Mouse (Mus musculus): ENCODE data around the gene Nfia.

Nfia gene

DNA sequence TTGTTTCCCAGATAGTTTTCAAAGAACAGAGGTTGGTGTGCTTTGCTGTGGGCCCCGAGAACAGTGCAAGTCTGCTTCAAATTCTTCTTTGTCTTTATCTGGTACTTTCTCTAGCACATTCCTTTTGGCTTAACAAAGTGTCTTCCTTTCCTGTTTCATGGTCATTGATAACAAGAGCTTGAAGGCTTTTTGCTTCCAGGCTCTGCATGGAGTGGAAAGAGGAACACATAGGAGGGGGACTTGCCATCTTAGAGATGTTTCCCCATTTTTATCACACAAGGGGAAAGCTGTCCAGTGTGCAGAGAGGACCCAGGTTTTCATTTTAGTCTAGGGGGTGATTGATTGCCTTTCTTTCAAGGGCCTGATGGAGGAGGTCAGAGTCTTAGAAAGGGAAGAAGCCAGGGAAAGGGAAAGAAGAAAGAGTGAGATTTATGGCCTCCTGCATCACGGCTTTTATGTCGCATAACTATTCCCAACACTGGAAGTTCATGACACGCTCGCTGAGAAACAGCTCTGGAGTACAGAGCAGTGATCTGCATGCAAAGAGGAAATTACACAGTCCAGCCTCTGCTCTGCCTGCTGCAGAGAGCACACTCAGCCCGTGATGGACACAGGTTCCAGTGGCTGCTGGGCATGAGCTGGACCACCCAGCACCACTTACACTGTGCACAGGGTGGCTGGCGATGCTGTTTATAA is 67.0 kb downstream of the Nfia start:
- DNase-seq (ENCODE audit: low spot score) = no peak

DNA sequence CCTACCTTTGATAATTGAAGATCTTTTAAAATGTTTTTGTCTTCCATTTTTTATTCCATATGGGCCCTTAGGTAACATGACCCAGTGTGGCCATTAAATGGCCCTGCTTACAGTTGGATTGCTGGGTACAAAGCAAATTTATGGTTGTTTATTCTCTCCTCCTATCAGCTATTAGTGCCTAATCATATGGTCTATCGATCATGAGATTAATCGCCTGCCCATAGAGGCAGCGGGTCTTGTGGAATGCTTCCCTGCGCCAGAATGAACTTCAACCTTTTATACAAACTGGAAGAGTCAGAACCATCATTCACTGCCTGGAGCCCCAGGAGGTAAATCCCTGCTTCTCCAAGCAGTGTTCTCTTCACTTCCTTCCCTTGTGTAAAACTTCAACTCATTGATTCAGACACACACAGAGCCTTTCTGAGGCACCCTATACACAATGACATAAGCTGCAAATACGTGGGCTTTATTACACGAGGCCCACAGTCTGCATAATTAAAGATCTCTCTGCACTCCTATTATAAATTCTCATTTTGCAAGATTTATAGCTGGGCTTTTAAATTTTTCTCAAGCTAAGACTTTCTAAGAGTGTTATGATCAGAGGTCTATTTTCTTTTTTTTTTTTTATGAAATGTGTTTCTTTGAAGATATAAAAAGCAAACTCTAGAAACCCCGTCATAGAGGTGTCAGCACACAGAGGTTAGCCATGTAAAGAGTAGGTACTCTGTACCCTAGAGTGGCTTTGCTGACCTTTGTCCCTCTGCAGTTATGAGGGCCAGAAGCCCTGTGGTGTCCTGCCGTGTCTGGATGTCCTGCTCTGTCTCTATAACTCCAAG is 67.9 kb downstream of the Nfia start:
- no peak for DNase-seq (ENCODE audit: low spot score)

DNA sequence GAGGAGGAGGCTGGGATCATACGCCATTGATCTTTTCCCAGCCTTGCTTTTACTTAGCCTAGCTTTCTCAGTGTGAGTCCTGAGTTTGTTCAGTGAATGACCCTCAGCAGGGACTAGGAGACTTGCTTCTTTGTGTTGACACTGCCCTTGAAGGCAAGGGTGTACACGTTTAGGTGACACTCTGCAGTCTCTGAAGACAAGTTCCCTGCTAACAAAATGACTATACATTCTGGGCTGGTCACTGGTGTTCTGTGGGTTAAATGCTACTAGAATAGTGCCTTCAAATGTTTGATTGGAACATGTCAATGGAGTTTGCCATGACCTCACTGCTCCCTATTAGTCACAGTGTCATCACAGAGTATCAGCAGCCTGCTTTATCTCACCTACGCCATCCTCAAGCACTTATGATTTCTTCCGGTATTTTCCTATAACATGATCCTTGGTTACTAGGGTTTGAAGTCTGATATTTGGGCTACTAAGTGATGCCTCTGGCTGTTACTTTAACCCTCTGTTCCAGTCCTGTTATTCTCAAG is 68.6 kb downstream of the Nfia start:
- no peak for DNase-seq (ENCODE audit: low spot score)

DNA sequence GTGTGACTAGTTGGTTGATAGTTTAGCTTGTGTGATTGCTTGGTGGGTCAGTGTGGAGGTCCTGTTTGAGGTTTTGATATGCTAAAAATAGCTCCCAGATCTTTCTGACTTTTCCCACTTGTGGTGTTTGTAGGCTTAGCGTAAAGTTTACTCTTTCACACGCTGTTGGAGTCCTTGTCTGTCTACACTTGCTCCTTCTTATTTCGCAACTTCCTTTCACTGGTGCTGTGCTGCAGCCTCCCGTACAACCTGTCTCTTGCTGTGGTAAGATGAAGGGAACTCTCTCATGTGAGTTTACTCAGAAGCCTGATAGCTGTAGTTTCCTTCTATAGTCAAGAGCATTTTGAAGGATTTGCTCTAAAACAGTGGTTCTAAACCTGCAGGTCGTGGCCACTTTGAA is 69.2 kb downstream of the Nfia start:
- no peak for DNase-seq (ENCODE audit: low spot score)

DNA sequence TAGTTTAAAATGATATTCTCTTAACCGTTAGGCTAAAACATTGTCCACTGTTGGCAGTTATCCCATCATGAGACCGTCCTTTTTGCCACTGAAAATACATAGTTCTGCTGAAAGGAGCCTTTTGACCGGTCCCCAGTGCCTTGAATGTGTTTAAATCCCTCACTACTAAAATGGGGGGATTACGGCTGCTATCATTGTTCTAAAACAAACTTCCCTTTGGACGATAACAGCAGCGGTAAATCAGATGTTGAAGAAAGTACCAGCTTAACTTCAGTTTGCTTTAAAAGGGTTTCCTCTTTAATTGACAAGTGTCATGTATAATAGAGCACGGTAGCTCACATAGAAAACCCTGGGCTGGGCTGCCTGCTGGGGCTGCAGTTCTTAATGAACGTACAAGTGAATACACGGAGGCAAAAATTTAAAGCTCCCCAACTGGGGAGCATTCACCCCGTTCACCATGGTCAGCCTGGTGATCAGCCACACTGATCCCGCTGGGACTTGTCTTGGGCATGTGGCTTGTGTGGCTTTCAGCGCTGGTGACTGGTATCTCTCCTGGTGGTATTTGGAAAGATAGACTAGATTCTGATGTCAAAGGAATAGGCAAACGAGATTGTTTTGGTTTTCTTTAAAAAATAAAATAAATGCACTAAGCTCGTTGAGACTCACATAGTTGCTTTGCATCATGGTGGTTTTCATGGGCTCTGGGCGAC is 71.6 kb downstream of the Nfia start:
- DNase-seq (ENCODE audit: low spot score) = no peak

DNA sequence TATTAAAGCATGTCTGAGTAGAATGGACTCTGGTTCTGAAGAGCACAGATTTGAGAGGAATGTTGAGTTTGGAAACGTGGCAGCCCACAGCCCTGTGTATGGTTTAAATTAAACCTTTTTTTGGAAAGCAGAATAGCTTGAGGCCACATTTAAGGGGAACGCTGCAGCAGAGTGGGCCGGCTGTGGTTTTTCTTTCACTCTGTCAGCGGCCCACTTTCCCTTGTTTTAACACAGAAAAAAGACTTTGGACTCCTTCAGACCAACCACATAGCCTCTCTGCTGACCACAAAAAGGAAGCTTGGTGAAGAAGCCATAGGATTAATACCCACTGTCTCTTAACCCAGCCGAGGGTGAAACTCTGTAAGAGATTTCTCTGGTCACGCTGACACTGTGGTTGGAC is 72.4 kb downstream of the Nfia start:
- DNase-seq (ENCODE audit: low spot score) = no peak

DNA sequence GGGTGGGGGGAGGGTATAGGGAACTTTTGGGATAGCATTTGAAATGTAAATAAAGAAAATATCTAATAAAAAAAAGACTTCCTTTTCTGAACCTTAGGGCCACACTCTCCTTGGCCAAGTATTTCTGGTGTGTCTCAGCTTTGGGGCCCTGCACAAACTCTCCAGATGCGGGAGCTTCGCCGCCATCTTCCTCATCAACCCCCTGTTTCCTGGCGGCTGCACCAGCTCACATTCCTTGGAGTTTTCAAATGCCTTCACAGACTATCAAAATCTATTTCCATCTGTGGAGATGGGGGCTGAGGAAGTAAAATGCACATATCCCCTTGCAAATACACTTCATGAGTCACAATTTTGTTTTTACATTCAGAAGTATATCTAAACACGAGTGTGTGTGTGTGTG is 75.1 kb downstream of the Nfia start:
- DNase-seq (ENCODE audit: low spot score) = no peak

DNA sequence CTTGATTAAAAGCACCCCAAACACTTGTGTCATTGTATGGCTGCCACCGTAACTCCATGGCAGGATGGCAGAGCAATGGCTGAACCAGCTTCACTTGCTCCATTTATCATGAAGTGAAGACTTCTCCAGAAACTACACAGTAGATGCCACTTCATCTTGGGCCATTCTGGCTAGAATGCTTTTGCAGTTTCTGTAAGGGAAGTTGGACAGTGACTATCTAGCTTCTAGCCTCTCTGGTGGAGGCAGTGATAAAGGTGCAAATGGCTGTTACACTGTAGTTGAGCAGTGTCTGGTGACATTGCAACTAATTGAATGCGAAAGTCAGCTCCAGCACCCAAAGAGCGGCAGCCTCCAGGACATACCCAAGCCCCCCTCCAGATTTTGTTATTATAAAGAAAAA is 78.5 kb downstream of the Nfia start:
- DNase-seq (ENCODE audit: low spot score) = no peak

DNA sequence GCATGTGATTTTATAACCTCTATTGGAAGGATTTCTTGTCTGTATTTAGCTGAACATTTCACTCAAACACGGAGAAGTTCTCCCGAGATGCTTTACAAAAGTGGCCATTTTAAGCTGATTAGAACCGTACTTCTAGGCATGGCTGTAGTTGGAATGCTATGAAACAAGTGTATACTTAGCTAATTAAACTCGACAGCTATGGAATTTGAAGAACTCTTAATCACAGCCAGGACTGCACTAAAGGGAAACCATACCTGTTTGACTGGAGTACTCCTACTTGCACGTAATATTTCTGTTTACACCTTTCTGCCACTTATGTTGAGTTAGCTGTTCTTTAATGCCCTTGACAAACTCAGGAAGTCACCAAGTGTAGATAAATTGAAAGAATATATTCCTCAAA is 79.2 kb downstream of the Nfia start:
- no peak for DNase-seq (ENCODE audit: low spot score)

DNA sequence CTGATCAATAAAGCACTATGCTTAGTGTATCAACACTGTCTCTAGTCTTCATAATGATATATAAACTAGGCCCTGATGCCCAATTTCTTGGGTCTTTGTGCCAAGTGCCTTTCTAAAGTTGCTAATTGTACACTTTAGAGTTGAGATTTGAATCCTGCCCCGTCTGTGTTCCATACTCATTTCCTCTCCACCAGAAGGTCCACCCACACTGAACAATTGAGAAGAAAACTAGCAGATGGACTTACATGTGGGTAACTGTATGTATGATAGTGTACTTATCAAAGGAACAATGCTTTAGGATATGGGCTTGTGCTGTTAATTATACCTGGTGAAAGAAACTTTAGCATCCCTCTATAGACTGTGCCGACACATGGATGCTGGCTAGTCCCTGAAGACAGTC is 80.1 kb downstream of the Nfia start:
- DNase-seq (ENCODE audit: low spot score) = no peak

DNA sequence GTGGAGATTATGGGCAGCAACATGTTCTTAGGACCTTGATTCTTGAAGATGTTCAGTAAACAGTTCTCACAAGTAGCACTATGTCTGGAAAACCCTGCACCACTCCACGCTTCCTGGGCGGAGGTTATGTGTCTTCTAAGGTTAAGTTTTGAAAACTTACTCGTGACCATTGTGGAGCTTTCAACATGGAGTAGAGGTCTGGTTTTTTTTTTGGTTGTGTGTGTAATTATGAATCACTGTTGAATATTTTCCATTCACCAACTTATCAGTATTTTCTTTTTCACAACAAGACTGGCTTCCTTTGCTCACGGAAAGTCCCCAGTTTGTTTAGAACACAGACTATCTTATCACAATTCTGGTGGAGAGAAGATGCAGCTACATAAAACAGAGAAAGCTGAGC is 82.2 kb downstream of the Nfia start:
- DNase-seq (ENCODE audit: low spot score) = no peak

DNA sequence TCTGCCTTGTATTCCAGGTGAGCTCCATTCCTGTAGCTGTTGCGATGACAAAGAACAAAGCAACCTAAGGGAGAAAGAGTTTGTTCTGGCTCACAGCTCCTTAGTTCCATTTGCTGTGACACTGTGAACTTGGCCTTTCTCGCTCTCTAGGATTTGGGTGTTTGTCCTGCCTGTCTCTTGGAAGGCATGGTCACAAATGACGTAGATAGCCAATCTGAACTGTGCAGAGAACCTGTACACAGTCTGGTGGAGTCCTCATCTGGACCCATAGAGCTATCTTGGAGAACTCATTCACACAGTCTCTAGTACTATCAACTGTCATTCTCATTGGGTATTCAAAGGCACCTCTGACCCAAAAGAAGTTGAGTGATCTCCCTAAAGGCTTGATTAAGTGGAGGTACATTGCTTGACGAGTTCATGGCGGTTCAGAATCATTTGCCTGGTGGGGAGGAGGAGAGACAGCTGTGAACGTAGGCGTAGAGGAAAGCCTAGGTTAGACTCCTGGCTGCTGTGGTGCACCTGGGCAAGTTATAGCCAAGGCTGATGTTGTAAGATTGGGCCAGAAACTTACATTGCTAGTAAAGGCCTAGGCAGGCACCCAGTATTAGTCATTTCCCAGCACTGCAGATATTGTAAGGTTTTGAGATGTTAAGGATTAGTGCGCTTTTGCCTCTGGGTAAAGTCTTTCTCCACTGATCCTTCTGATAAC is 83.3 kb downstream of the Nfia start:
- no peak for DNase-seq (ENCODE audit: low spot score)

DNA sequence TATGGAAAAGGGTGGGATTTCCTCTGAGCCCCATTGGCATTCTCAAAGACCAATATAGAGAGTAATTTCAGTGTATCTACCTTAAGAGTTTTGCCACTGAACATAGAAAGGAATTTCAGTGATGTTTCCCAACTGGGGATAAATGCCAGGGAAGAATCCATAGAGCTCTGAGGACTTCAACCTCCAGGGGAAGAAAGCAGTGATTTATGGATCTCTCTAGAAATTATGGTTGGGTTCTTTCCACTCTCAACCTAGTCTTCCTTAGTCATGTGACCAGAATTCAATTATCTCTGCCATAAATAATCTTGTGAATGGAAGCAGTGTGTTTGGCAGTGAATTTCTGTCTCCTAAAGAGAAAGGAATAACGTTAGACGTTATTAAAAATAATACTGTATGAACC is 85.0 kb downstream of the Nfia start:
- DNase-seq (ENCODE audit: low spot score) = no peak

DNA sequence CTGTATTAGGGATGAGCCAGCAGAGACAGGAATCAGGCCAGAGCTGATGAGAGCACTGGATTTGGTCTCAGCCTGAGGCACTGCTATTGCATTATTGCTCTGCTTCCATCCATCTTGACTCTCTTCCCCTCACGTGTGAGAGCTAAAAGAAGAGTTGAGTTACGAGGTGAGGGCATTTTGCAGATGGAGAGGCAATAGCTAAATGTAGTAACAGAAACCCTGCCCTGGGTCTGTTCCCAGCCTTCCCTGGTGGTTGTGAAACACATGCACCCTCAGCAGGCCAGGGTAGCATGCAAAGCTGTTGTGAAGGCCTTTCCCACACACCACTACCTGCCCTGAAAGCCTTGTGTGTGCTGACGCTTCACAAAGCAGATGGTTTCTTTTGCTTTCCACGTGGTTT is 86.9 kb downstream of the Nfia start:
- DNase-seq (ENCODE audit: low spot score) = no peak

DNA sequence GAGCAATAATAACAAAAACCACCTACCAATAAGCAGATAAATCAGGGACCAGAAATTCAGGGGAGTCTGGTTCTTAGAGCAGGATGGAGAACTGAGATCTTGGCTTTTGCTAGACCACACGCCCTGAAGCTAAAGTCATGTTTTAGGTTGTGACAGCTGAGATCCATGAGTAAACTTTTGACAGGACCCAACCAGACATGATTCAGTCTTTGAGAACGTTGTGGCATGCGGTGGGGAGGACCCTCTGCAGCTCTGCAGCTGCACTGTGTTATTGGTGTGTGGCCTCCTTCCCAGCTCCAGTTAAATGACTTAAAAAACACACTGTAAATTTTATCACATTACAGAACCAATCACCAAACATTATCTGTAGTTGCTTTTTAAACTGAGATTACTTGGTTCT is 87.8 kb downstream of the Nfia start:
- DNase-seq (ENCODE audit: low spot score) = peak; percentile 17

DNA sequence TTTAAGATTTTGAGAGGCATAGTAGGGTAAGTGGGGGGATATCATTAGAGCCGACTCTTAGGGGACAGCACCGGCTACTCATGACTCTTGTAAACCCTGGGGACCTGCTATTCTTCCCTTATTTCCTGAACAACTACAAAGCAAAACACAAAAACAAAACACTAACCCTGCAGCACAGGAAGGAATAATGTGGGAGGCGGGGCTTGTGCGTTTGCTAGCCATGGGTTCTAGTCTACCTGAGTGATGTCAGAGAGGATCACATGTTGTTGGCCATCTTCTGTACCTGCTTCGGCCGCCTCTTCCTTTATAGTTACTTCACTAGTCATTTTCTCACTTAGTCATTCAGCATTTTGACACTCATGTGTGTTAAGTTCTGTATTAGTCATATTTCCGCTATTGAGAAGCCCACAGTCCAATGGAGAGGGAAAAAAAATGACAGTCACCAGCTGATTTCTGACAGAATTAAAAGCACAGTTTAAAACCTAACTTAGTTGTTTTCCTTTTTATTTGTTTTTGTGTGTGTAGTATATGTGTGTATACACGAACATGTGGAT is 88.3 kb downstream of the Nfia start:
- no peak for DNase-seq (ENCODE audit: low spot score)

DNA sequence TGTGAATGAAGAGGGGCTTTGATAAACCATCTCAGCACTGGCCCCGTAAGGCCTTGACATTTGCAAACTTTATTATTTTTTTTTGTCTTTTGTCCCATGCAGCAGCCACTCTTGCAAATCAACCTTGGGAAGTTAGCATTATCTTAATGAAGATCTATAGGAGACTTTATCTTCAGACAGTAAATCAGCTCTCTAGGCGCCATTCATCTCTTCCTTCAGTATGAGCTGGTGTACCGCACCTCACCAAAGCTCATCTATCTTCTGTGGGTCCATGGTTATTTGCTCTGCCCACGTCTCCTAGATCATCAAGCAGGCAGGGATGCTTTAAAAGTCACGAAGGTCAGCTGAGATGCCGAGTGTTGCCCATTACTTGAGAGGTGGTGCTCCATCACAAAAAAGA is 89.8 kb downstream of the Nfia start:
- no peak for DNase-seq (ENCODE audit: low spot score)

DNA sequence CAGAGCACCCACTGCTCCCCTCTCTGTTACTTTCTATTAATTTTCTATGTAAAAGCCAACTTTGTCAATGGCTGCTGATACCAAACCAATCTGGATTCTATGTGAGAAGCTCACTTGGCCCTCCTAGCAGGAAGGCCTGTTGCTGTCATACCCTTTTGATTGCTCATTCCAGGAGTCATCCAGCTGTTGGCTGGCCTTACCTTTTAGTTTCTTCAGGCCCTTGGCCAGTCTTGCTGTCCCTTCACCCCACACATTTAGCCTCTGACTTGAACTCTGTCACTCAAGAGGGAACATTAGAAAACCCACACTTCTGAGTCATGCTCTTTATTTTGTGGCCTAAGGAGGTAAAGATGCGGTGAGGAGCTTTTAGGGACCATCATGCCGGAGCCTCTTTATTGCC is 91.7 kb downstream of the Nfia start:
- no peak for DNase-seq (ENCODE audit: low spot score)

DNA sequence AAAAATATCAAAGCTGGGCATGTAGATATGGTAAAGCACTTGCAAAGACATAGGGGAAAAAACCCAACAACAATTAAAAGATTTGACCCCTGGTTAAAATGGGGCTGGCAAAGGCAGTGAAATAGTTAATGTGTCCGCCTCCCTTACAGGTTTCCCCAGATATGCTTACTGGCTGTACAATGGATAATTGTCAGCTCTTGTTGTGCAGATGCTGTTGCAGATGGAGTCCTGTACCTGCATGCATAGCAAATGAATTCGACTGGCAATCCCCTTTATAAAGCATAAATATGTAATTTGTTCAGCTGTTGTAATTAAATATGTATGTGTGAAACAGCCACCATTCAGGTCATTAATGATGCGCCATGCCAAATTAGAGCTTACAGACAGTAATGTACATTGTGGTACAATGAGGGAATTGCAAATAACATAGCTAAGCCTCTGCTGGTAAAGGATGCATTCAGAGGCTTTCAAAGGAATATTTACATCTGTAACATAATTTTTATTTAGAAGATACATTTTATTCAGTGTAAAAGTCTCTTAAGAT is 92.9 kb downstream of the Nfia start:
- no peak for DNase-seq (ENCODE audit: low spot score)

DNA sequence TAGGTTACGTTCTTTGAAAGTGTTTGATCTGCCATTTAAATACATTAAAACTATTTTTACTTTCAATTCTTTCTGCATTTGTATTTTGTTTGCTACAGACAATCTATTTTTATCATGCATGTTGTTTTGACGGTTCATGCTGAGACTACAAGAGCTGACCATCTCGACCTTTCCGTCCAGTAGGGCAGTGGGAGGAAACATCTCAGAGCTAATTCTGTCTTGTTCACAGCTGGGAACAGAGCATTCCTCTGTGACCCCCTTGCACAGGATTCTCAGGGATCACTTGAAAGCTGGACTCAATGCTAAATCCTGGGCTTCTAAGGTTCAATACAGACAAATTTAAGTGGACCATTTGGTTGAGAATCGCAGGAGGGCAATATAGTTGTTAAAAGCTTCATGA is 93.9 kb downstream of the Nfia start:
- DNase-seq (ENCODE audit: low spot score) = no peak

DNA sequence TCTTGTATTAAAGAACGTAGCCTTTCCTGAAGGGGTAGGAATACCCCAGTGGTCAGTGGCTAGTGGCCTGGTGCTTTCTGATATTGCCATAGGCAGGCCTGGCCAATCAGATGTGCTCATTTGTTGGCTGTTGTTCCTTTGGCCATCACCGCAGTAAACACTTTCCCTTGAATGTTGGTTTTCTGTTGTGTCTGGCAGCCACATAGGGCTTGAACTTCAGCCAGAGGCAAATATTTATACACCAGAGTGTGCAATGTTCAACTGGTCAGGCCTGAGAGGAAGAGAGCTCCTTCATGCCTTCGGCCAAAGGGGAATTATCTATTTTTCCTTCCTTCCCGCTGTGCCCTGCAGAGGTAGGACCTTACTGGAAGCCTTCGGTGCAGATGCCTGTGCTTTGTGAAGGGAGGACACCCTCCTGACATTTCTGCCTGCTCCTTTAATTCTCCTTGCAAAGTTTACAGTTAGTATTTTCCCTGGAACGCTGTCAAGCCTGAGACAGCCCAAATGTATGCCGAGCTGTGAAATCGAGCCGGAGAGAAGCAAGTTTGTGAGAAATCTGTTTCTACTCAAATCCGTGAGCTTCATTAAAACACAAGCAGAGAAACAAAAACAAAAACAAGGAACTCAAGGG is 95.9 kb downstream of the Nfia start:
- peak; percentile 32 for DNase-seq (ENCODE audit: low spot score)

Data from urinary bladder, postnatal 14 days (tissue).